Mouse (Mus musculus): ENCODE data around the gene C77080. TPM values are rescaled to one million over a fixed set of nuclear protein-coding genes. Genes with fewer than 3 reads are reported as not detected.

C77080 gene
- polyA plus RNA-seq (2015; fragmentation: Nextera tagmentation; extraction: Ambion mirVana) = 11.8 and 12.6 TPM in 2 replicates

GRCm38 (mm10) chr4:129261196-129261595, at the start of gene C77080:
C77080 (minus strand) TSS chr4:129261404.
- Histone ChIP-seq H3K4me2 (0 out of 2 replicates have a peak within 1 kb of the TSS, but pooled peaks have one; percentile 24), H3K9me3 (no peaks in the 10 kb centered on the region), H3K4me3 (replicated peaks) (no peak within 1 kb of the TSS), H3K4me1 (peaks cover 24% of the 10 kb centered on the region), H3K36me3 (no peaks in the 10 kb centered on the region), H3K27ac (peak within 1 kb of the TSS; percentile 31; the same call in 1 of the 2 replicates), H3K27me3 (replicated peaks) (no peaks in the 10 kb centered on the region), H3K9ac (no peak within 1 kb of the TSS)
- ATAC-seq (ENCODE audit: insufficient read depth, low FRiP score, low read depth) = no peak
- WGBS = 25% methylated on average over 2 of the region's 4 CpGs

GRCm38 (mm10) chr4:129307936-129308335, 46.7 kb upstream of the C77080 start:
- Histone ChIP-seq H3K36me3 (peaks cover 45% of the 10 kb centered on the region), H3K27me3 (replicated peaks) (no peaks in the 10 kb centered on the region), H3K9me3 (no peaks in the 10 kb centered on the region), H3K4me1 (no peaks in the 10 kb centered on the region), H3K9ac (no peak overlapping the region), H3K4me2 (no peak overlapping the region), H3K4me3 (replicated peaks) (no peak overlapping the region), H3K27ac (no peak overlapping the region)
- no peak for ATAC-seq (ENCODE audit: insufficient read depth, low FRiP score, low read depth)
- 93% methylated on average over 1 of the region's 1 CpGs for WGBS

GRCm38 (mm10) chr4:129304306-129304705, 43.1 kb upstream of the C77080 start:
- no peak overlapping the region for H3K27ac ChIP-seq
- H3K36me3 ChIP-seq = peaks cover 26% of the 10 kb centered on the region; the same call in 1 of the 2 replicates
- H3K9ac ChIP-seq = no peak overlapping the region
- WGBS = 54% methylated on average over 1 of the region's 1 CpGs
- H3K4me3 ChIP-seq (replicated peaks) = no peak overlapping the region
- H3K9me3 ChIP-seq = no peaks in the 10 kb centered on the region
- H3K4me2 ChIP-seq = no peak overlapping the region
- no peaks in the 10 kb centered on the region for H3K27me3 ChIP-seq (replicated peaks)
- H3K4me1 ChIP-seq = peaks cover 3% of the 10 kb centered on the region; the same call in 1 of the 2 replicates
- no peak for ATAC-seq (ENCODE audit: insufficient read depth, low FRiP score, low read depth)

GRCm38 (mm10) chr4:129303816-129304215, 42.6 kb upstream of the C77080 start:
- H3K36me3 ChIP-seq = peaks cover 22% of the 10 kb centered on the region; the same call in 1 of the 2 replicates
- no peaks in the 10 kb centered on the region for H3K9me3 ChIP-seq
- WGBS = 80% methylated on average over 9 of the region's 9 CpGs
- H3K9ac ChIP-seq = no peak overlapping the region
- no peak for ATAC-seq (ENCODE audit: insufficient read depth, low FRiP score, low read depth)
- no peak overlapping the region for H3K4me2 ChIP-seq
- peaks cover 4% of the 10 kb centered on the region; the same call in 1 of the 2 replicates for H3K4me1 ChIP-seq
- no peak overlapping the region for H3K27ac ChIP-seq
- H3K4me3 ChIP-seq (replicated peaks) = no peak overlapping the region
- H3K27me3 ChIP-seq (replicated peaks) = no peaks in the 10 kb centered on the region

- Histone ChIP-seq H3K27me3 (replicated peaks) (no peaks in the 10 kb centered on the region), H3K9ac (no peak overlapping the region), H3K4me1 (peaks cover 4% of the 10 kb centered on the region; the same call in 1 of the 2 replicates), H3K9me3 (no peaks in the 10 kb centered on the region), H3K36me3 (peaks cover 20% of the 10 kb centered on the region; the same call in 1 of the 2 replicates), H3K4me2 (no peak overlapping the region), H3K4me3 (replicated peaks) (no peak overlapping the region), H3K27ac (no peak overlapping the region)
- ATAC-seq (ENCODE audit: insufficient read depth, low FRiP score, low read depth) = no peak
- 76% methylated on average over 5 of the region's 5 CpGs for WGBS
Observed at GRCm38 (mm10) chr4:129303401-129303800, 42.2 kb upstream of the C77080 start.

- 51% methylated on average over 10 of the region's 10 CpGs for WGBS
- Histone ChIP-seq H3K4me3 (replicated peaks) (no peak overlapping the region), H3K9ac (no peak overlapping the region), H3K4me2 (no peak overlapping the region), H3K36me3 (no peaks in the 10 kb centered on the region), H3K4me1 (peaks cover 4% of the 10 kb centered on the region; the same call in 1 of the 2 replicates), H3K27me3 (replicated peaks) (no peaks in the 10 kb centered on the region), H3K9me3 (no peaks in the 10 kb centered on the region), H3K27ac (0 out of 2 replicates have a peak overlapping the region, but pooled peaks have one; percentile 70)
- no peak for ATAC-seq (ENCODE audit: insufficient read depth, low FRiP score, low read depth)
Observed at GRCm38 (mm10) chr4:129299121-129299520, 37.9 kb upstream of the C77080 start.

GRCm38 (mm10) chr4:129297724-129298123, 36.5 kb upstream of the C77080 start:
- H3K36me3 ChIP-seq = no peaks in the 10 kb centered on the region
- H3K9me3 ChIP-seq = no peaks in the 10 kb centered on the region
- ATAC-seq (ENCODE audit: insufficient read depth, low FRiP score, low read depth) = no peak
- H3K4me2 ChIP-seq = no peak overlapping the region
- no peak overlapping the region for H3K9ac ChIP-seq
- peaks cover 4% of the 10 kb centered on the region; the same call in 1 of the 2 replicates for H3K4me1 ChIP-seq
- no peak overlapping the region for H3K4me3 ChIP-seq (replicated peaks)
- no peaks in the 10 kb centered on the region for H3K27me3 ChIP-seq (replicated peaks)
- peak overlapping the region; percentile 70; the same call in 1 of the 2 replicates for H3K27ac ChIP-seq
- 52% methylated on average over 4 of the region's 4 CpGs for WGBS

- ATAC-seq (ENCODE audit: insufficient read depth, low FRiP score, low read depth) = no peak
- Histone ChIP-seq H3K9ac (no peak overlapping the region), H3K27me3 (replicated peaks) (no peaks in the 10 kb centered on the region), H3K4me2 (no peak overlapping the region), H3K9me3 (no peaks in the 10 kb centered on the region), H3K4me3 (replicated peaks) (no peak overlapping the region), H3K4me1 (peaks cover 4% of the 10 kb centered on the region; the same call in 1 of the 2 replicates), H3K27ac (no peak overlapping the region), H3K36me3 (no peaks in the 10 kb centered on the region)
- 70% methylated on average over 7 of the region's 7 CpGs for WGBS
Observed at GRCm38 (mm10) chr4:129296066-129296465, 34.9 kb upstream of the C77080 start.

- H3K27me3 ChIP-seq (replicated peaks) = no peaks in the 10 kb centered on the region
- no peak overlapping the region for H3K4me2 ChIP-seq
- no peak for ATAC-seq (ENCODE audit: insufficient read depth, low FRiP score, low read depth)
- H3K9me3 ChIP-seq = no peaks in the 10 kb centered on the region
- no peaks in the 10 kb centered on the region for H3K36me3 ChIP-seq
- H3K4me3 ChIP-seq (replicated peaks) = no peak overlapping the region
- no peak overlapping the region for H3K9ac ChIP-seq
- 27% methylated on average over 2 of the region's 2 CpGs for WGBS
- no peak overlapping the region for H3K27ac ChIP-seq
- H3K4me1 ChIP-seq = peaks cover 4% of the 10 kb centered on the region; the same call in 1 of the 2 replicates
Observed at GRCm38 (mm10) chr4:129295188-129295587, 34.0 kb upstream of the C77080 start.

GRCm38 (mm10) chr4:129293702-129294101, 32.5 kb upstream of the C77080 start:
- 33% methylated on average over 16 of the region's 16 CpGs for WGBS
- Histone ChIP-seq H3K9ac (no peak overlapping the region), H3K27me3 (replicated peaks) (no peaks in the 10 kb centered on the region), H3K4me1 (no peaks in the 10 kb centered on the region), H3K4me2 (0 out of 2 replicates have a peak overlapping the region, but pooled peaks have one; percentile 8), H3K36me3 (no peaks in the 10 kb centered on the region), H3K9me3 (no peaks in the 10 kb centered on the region), H3K4me3 (replicated peaks) (no peak overlapping the region), H3K27ac (no peak overlapping the region)
- ATAC-seq (ENCODE audit: insufficient read depth, low FRiP score, low read depth) = no peak

- WGBS = 54% methylated on average over 7 of the region's 7 CpGs
- Histone ChIP-seq H3K4me3 (replicated peaks) (no peak overlapping the region), H3K4me1 (no peaks in the 10 kb centered on the region), H3K27me3 (replicated peaks) (no peaks in the 10 kb centered on the region), H3K4me2 (no peak overlapping the region), H3K9me3 (no peaks in the 10 kb centered on the region), H3K27ac (no peak overlapping the region), H3K9ac (no peak overlapping the region), H3K36me3 (no peaks in the 10 kb centered on the region)
- no peak for ATAC-seq (ENCODE audit: insufficient read depth, low FRiP score, low read depth)
Observed at GRCm38 (mm10) chr4:129292831-129293230, 31.6 kb upstream of the C77080 start.

- Histone ChIP-seq H3K27me3 (replicated peaks) (0 out of 2 replicates have a peak, but pooled peaks cover 7% of the 10 kb centered on the region), H3K4me2 (no peak overlapping the region), H3K4me3 (replicated peaks) (no peak overlapping the region), H3K27ac (no peak overlapping the region), H3K4me1 (peaks cover 21% of the 10 kb centered on the region), H3K9me3 (no peaks in the 10 kb centered on the region), H3K36me3 (no peaks in the 10 kb centered on the region), H3K9ac (no peak overlapping the region)
- 86% methylated on average over 8 of the region's 8 CpGs for WGBS
- ATAC-seq (ENCODE audit: insufficient read depth, low FRiP score, low read depth) = no peak
Observed at GRCm38 (mm10) chr4:129289671-129290070, 28.5 kb upstream of the C77080 start.

Data from stomach, embryonic 15.5 days (tissue).